Mouse (Mus musculus): ENCODE results near the gene Pip5k1b. TPM values are rescaled to one million over a fixed set of nuclear protein-coding genes. Genes with fewer than 3 reads are reported as not detected.
"Not testable (repeated sequence)": the region's sequence is repeated elsewhere in the genome, so short reads cannot be mapped to it uniquely, and the experiment has no call there.

Gene Pip5k1b
- total RNA-seq (2022) = 10 to 100 TPM; 18.2 to 21.0 (median 20.2) TPM

DNA sequence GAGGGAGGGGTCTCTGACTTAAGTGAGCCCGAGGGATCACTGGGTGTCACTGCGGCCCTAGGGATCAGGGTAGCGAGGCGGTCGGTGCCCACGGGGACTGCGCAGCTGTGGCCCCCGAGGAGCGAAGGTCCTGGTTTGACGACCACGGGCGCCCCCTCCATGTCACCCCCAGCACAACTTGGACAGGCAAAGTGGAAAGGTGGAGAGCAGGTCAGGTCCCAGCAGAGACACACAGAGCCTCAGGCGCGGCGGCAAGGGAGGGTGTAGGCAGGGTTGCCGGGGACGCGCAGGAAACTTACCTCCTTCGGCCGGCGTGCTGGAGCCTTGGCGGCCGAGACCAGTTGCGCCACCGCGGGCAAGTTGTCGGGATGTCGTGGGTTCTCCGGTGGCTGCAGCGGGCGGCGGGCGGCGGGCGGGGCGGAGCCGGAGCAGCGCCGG is at the start of gene Pip5k1b:
Pip5k1b (minus strand) TSS at position 407 of the 438 bp plus-strand sequence.
- DNase-seq = peak; percentile 39

DNA sequence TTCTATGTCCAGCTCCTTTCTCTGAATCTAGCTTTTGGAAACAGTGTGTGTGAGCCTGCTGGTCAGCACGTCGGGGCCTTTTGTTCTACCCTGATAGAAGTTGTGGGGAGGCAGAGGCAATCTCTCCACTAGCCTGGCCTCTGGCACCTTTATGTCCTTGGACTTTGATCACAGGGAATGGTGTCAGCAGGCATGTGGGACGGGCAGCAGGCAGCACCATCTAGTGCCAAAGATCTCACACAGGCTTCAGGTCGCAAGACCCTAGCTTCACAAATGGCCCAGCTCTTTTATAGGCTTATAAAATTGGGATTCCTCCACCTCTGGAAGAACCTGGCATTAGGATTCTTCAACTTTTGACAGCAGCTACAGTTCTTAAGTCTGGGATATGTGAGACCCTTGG is 48.4 kb upstream of the Pip5k1b start:
- DNase-seq = no peak

DNA sequence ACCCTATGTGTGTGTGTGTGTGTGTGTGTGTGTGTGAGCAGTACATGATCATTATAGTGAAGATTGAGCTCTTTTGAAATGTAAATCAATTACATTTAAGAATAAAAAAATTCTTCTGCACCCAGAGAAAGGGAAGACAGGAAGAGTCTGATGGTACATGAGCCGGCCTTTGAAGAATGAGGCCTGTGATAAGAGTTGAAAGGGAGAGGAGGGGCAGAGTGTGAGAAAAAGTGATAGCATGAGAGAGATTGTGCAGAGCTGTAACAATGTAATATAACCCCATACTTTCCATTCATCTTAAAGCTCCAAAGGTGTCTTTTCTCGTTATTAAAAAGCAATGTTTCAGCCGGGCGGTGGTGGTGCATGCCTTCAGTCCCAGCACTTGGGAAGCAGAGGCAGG is 47.8 kb upstream of the Pip5k1b start:
- no peak for DNase-seq

DNA sequence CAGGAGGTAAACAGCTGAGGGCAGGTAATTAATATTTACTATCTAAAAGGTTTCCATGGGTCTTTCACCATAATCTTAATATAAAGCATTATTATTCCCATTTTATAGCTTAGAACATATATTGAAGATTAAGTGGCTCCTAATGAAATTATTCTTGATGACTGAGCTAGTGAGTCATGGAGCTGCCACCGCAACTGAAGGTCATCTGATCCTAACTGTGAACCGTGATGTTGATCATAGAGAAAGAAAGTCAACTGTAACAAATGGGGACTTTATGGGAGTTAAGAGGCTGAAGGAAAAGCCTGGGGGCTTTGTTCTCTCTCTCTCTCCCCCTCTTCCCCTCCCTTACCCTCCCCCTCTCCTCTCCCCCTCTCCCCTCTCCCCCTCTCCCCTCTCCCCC is 31.1 kb upstream of the Pip5k1b start:
- DNase-seq = peak; percentile 19

DNA sequence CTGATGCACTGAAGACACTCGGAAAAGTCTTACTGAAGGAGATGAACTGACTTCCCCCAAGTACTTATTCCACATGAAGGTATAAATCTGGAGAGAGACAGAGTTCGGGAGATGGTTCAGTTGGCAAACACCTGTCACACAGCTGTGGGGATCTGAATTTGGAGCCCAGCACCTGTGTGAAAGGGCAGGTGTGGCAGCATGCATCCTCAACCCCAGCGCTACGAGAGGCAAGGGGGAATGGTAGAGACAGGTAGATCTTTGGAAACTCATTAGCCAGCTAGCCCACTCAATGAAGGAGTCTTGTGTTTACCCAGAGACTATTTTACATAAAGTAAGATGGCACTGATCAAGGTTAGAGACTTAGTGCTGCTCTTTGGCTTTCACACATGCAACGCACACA is 29.5 kb upstream of the Pip5k1b start:
- no peak for DNase-seq

DNA sequence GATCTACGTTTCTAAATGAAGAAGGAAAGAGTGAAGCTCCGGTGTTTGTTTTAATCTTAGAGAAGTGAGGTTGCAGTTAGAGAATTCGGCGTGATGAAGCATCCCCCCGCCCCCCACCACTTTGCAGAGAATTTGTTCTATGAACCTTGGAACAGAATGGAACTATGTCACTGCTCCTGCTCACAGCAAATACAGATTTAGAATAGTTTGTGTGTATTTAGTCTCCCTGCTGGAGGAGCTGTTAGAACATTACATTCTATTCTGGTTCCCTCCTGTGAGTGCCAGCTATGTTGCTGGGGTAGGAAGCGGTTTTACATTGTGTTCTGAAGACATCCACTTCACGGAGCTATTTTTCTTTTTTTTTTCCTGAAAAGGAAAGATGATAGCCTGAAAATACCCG is 28.3 kb upstream of the Pip5k1b start:
- no peak for DNase-seq

DNA sequence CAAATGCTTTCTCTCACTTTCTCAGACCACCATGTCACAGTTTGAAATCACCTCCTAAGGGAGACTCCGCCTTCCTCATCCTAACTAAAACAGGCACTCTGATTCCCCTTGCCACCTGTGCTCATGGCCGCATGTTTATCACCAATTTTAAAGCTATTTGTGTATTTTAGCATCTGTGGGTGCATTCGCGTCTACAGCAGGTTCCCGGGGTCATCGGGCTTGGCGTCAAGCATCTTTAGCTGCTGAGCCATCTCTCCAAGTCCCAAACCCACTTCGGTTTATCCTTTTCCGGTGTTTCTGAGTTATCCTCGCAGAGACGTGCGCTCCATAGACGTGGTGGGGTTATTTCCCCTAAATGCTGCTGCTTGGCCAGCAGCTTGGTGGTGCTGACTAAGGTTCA is 20.5 kb upstream of the Pip5k1b start:
- no peak for DNase-seq

DNA sequence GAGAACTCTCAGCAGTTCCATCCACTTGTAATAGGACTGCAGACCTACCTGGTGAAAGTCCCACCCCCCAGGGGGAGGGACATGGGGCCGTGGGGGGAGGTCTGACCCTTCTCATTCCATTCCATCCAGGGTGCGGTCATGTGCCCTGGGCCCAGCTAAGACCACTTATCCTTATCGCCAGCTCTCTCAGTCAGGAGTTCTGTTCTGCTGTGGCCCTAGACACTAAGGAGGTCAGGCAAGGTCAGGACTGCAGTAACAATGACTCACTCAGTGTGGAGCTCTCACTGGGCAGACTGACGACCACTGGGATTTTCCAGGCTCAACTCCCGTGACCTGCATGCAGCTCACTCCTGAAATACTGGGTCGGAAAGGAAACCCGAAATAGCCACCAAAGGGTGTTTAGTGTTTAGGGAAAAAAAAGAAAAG is 16.1 kb upstream of the Pip5k1b start:
- peak; percentile 14 for DNase-seq

DNA sequence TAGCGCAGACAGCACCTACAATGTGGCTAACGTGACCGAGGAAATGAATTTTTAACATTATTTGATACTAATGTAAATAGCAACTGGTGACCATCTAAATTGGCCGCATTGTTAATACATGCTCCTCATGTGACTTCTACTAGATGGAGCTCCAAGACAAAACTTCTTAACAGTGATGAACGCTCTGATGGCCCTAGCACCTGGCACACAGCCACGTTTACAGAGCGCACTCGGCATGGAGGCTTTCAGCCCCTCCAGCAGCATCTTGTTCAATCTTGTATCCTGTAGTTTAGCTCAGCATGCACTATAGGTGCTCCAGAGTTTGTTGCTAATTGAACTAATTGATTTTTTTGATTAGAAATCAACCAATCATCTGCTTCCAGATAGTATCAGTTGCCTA is 15.3 kb upstream of the Pip5k1b start:
- DNase-seq = no peak

DNA sequence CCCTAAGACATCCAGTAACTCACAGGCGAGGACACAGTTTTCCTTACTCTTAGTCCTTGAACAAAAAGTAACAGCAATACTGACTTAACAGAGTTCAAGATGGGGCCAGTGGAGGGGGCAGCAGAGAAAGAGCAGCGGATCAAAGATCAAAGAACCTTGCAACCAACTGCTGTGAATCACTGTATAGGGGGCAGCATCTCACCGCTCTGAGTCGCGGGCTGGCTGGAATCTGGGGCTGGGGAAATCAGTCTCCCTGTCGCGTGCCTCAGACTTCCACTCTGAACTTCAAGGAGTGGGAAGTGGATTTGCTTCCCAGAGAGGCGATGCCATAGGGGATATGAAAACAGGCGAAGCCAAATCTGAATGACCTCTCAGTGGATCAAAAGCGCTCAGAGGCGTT is 1.8 kb upstream of the Pip5k1b start:
- peak; percentile 11 for DNase-seq

DNA sequence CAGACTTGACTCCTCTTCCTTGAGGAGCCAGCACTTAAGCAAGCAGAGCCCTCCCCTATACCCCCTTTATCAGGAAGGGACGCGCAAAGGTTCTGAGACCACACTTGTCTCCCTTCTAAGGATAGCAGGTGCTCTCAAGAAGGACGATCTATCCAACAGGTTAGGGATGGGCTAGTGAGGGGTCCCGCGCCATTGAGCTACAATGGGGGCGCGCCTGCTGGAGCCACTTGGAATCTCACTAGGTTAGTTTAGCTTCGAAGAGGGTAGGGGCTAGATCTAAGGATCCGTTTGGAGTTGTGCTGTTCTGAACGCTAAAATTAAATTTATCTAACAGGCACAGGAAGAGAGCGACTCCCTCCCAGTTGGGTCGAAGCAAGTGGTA is 904 bp upstream of the Pip5k1b start:
- DNase-seq = no peak

DNA sequence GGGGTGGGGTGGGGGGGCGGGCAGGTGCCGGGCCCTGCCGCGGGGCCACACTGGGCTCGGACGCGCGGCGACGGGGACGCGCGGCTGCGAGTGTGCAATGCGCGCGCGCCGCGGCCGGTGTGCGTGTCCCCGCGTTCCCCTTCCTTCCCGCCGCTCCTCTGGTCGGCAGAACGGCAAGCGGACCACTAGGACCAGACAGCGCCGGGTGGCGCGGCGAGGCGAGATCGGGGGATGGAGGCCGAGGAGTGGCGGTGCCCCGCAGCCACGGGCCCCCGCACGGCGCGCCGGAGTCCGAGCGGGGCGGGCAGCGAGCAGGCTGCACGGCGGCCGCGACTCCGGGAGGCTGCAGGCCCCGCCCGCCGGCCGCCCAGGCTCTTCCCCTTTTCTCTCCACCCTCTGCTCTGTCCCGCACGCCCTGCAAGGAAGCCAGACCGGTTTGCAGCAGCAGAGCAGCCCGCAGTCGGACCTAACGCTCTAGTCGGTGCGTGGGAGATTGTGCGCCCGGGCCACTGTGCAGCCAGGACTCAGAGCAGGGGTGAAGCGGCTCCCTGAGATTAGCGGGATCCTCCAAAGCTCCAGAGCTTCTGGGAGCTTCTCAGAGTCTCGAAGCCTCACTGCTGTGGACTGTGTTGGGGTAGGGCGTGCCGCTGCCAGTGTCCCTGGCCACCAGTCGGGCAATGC is 372 bp upstream of the Pip5k1b start:
- DNase-seq = peak; percentile 71

DNA sequence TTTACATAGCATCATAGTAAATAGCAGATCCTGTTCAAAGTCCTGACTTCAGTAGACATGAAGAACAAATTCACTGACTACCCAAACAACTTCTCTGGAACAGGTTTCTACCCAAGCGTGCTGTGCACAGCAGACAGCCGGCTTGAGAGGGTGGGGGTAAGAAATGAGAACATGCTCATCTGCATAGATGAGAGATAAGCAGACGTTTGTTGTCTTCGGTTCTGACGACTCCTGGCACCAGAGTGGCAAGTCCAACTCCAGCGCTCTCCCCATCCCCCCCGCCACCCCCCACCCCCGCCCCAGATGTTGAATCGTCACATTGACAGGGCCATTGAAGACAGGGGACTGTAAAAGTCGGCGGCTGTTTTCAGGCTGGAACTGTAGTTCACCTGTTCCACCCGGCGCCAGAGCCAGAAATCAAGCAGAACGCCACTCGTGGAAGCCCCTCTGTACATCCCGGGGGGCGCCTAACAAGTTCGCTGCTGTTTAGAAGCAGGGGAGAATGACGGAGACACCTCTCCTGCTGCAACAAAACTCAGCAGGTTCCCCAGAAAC is 684 bp downstream of the Pip5k1b start:
- peak; percentile 7 for DNase-seq

DNA sequence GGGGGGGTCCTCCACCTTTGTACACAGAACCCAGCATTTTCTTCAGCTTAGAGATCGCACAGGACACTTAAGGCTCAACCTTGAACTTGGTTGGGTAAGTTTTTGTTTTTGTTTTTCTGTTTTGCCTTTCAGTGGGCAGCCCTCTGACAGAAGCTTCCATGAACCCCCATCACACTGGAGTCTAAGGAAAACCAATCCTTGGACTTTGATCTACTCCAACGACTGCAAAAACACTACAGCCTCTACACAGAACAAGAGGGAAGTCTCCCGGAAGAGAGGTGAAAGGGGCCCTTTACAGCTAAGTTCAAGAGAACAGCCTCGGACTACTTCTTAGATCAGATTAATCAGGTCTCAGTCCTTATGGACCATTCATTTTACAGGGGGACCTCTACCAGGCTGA is 1.2 kb downstream of the Pip5k1b start:
- DNase-seq = no peak

DNA sequence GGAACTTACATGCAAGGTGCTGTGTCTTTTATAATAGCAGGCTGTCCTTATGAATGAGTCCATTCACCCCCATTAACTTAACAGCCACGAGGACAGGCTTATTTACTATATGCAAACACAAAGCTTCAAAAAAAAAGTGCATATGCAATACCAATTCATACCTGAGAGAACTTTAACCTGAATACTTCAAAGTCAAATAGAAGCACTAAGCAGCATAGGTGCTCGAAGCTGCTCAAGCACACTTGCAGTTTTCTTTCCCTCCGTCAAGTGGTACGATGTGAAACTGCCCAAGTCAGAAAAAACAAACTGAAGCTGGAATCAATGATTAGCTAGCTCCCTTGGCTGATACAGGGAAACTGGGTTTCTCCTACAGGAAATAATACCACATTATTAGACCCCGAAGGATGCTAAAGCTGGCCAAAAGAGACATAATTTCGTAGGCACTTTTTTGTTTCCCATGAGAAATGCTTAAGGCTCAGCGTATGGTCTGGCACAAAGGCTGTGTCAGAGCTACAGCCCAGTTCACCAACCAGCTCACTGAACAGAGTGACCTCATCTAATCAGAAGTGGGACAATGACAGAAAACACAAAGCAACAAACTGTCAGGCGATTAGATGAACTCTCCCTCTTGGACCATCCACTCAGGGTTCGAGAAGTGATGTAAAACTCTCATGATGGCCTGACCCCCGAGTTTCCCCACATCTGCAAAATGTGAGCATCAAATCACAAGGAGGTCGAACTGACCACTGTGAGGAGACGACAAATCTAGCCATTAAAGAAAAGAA is 2.2 kb downstream of the Pip5k1b start:
- DNase-seq = no peak

DNA sequence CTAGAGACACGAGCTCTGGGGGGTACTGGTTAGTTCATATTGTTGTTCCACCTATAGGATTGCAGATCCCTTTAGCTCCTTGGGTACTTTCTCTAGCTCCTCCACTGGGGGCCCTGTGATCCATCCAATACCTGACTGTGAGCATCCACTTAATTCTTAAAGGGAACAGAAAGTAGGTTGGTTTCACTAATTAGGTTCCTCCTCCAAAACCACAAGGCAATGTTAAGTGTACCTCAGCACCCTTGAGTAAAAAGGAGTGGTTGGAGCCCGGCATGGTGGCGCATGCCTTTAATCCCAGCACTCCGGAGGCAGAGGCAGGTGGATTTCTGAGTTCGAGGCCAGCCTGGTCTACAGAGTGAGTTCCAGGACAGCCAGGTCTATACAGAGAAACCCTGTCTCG is 3.0 kb downstream of the Pip5k1b start:
- DNase-seq = not testable (repeated sequence)

DNA sequence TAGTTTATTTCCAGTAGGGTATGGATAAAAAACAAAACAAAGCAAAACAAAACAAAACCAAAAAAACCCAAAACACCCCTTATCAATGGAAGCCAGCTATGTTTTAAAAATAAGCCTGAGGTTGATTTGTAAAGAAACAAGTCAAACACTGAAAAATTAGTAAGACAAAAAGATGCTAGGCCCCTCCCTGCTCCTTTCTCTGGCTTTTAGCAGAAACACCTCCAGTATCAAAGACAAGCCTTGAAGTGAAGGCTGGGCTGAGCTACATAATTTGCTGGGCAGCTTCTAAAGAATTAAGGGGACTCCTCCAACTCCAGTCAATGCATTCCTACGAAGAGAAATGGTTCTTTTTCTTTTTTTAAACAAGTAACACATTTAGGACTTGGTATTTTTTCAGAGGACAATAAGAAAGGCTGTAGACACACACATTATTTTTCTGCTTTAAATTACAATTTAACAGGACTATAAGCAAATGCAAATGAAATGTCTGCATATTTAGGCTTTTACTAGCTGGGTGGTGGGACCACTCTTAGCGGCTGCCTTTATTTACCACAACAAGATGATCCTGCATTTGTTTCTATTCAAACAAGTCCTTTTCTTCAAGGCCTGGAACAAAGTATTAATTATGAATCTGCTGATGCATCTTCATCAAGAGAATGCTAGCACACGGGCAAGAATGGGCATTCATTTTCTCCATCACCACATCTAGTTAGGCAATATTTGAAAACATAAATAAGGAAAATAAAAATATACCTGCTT is 4.3 kb downstream of the Pip5k1b start:
- no peak for DNase-seq

DNA sequence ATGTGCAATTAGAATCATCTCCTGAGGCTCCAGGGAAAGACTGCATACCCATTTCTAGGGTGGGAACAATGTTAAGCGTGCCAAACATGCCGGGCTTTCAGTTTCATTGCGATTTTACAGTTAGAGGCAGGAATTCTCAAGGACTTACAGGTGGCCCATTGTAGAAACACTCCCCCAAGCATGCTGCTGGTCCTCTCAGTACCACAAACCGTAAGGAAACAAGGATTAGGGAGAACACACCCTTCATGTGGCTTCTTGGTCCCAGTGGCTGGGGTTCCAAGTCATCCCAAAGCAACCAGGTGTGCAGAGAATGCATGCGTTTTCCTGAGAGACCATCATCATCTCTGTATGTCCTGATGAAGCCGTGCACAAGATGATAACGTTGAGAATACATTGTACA is 4.9 kb downstream of the Pip5k1b start:
- no peak for DNase-seq

DNA sequence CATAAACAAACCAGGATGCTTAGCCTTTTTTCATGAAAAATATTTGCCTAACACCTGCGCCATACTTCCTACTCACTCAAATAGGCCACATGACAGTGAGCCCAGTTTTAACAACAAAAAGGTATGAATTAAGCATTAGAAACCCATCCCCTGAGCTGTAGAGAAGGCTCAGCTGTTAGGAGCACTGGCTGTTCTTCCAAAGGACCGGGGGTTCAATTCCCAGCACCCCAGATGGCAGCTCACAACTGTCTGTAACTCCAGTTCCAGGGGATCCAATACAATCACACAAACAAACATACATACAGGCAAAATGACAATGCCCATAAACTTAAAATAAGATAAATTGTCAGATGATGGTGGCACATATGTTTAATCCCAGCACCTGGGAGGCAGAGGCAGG is 5.7 kb downstream of the Pip5k1b start:
- DNase-seq = no peak

DNA sequence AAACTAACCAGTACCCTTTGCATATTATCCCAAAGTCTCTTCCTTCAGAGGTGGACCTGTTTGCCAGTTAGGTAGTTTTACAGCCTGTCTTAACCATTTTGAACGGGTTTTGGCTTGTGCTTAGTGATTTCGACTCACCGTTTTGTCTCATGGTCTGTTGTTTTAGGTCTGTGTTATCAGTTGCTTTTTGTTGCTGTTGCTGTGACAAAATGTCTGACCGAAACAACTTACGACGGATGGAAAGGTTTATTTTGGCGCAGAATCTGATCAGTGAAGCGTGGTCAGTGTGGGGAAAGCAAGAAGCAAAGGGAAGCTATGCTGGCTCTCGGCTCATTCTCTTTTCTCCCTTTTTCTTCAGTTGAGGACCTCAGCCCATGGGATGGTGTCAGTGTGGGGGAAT is 7.3 kb downstream of the Pip5k1b start:
- DNase-seq = no peak

DNA sequence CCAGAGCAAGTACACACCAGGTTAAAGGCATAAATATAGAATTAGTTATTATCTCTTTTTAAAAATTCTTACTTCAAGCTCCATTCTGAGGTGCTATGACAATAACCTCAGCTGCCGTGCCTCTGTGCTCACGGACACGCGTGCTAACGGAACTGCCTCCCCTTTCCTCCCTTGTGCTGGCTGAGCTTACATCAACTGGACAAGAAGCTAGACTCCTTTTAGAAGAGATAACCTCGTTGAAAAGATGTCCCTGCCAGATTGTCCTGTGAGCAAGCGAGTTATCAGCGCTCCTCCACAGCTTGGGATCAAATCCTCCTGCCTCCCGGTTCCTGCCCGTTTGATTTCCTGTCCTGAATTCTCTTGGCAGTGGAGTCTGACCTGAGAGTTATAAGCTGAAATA is 9.5 kb downstream of the Pip5k1b start:
- DNase-seq = no peak

DNA sequence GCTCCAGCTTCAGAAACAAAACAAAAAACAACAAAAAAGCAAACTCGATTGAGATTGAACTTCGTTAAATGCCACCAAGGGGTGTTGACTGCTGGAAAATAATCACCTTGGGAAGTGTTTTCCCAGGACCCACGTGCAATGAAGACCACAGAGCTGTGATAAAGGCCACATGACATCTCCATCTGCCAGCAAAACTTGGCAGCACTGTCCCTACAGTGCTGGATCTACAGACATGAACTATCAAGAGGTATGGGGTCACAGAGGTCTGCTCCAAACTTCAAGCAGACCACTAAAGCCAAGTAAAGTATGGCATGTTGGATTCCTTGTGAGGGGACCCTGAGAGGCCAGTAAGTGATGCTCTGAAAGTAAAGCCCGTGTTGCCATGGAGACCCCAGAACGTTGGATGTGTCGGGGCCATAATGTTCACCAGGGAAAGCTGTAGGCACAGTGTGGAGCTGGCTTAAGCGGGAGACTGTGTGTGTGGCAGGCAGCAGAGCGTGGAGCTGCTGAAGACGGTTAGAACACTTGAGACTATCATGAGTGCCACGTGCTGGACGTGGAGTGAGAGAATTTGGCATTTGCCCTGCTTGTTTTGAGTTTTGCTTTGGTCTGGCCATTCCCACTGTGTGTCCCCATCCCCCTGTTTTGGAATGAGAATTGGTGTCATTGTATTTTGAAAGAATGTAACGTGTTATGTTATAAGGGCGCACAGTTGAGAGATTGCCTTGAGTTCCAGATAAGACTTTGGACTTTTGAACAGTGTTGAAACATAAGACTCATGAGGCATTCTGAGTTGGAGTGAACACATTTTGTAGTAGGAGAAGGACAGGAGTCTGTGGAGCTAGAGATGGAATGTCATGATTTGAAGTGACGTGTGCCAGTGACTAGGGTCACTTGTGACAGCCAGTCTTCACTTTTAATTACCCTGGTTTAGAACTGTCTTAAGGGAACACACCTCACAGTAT is 12.0 kb downstream of the Pip5k1b start:
- no peak for DNase-seq
